Mouse (Mus musculus) left cerebral cortex, adult 2 months (tissue): Measurements from ENCODE around the gene Fryl. TPM values are rescaled to one million over a fixed set of nuclear protein-coding genes. Genes with fewer than 3 reads are reported as not detected.

Source experiments
- DNase-seq, 2 experiments: peaks; one replicate each; pipeline ENCODE4 v3.0.0; 2021 to 2022; ENCODE audit warnings: low spot score in 2 of 2, mixed read lengths in 1 of 2; ENCODE audit errors: extremely low spot score in 1 of 2
- H3K27ac ChIP-seq: fragments of 200-600 bp; 2 replicates; pipeline ENCODE4 v1.8.1; 2022
- H3K4me3 ChIP-seq: fragments of 200-600 bp; 2 replicates; pipeline ENCODE4 v1.8.1; 2022
- CTCF ChIP-seq: fragments of 200-600 bp; IDR thresholded peaks from 2 replicates; pipeline ENCODE4 v1.8.1; 2022; ENCODE audit warnings: antibody characterized with exemption, mild to moderate bottlenecking, moderate library complexity
- intact Hi-C: fragments of 180-260 bp; cut with DNase I; formaldehyde crosslinking; loops from one replicate; pipeline ENCODE4 v1.15.1; 2025
- total RNA-seq, 2 experiments: library from RNA; stranded (reverse); gene quantifications; 2 replicates each; pipeline ENCODE4 v1.2.3; 2021

Gene Fryl
- total RNA-seq, 2 experiments from 2014 or later = 62.7 to 81.6 TPM

- H3K4me3 ChIP-seq = peak overlapping the region; percentile 96
- no peak for TF ChIP-seq CTCF
- DNase-seq = no peak
- intact Hi-C loops = loop anchor here (2.0 to 5.0 kb wide), 3 partner anchors 32 to 122 kb away; partner anchors contain the start of gene Ociad1
- peak overlapping the region; percentile 40; the same call in 1 of the 2 replicates for H3K27ac ChIP-seq
These were observed 1.8 kb downstream of the Fryl start for GRCm38 (mm10) chr5:73254660-73255059.

GRCm38 (mm10) chr5:73252739-73253138 lies 3.7 kb downstream of the Fryl start:
- DNase-seq = no peak
- Histone ChIP-seq H3K27ac (no peak overlapping the region), H3K4me3 (no peak overlapping the region)
- no peak for TF ChIP-seq CTCF
- intact Hi-C loops = no loop called here

- no peak for DNase-seq
- intact Hi-C loops = no loop called here
- H3K4me3 ChIP-seq = no peak overlapping the region
- H3K27ac ChIP-seq = no peak overlapping the region
- TF ChIP-seq CTCF = no peak
These were observed 7.1 kb downstream of the Fryl start for GRCm38 (mm10) chr5:73249341-73249740.

- H3K4me3 ChIP-seq = no peak overlapping the region
- H3K27ac ChIP-seq = no peak overlapping the region
- intact Hi-C loops = no loop called here
- DNase-seq = no peak
- TF ChIP-seq CTCF = no peak
These were observed 8.2 kb downstream of the Fryl start for GRCm38 (mm10) chr5:73248211-73248610.

GRCm38 (mm10) chr5:73246414-73246813 lies 10.0 kb downstream of the Fryl start:
- no peak overlapping the region for H3K4me3 ChIP-seq
- intact Hi-C loops = no loop called here
- no peak for DNase-seq
- no peak overlapping the region for H3K27ac ChIP-seq
- no peak for TF ChIP-seq CTCF

- intact Hi-C loops = no loop called here
- no peak overlapping the region for H3K27ac ChIP-seq
- no peak overlapping the region for H3K4me3 ChIP-seq
- DNase-seq = no peak
- TF ChIP-seq CTCF = no peak
These were observed 12.0 kb downstream of the Fryl start for GRCm38 (mm10) chr5:73244403-73244802.

GRCm38 (mm10) chr5:73241966-73242365 lies 14.5 kb downstream of the Fryl start:
- no peak overlapping the region for H3K27ac ChIP-seq
- intact Hi-C loops = no loop called here
- no peak overlapping the region for H3K4me3 ChIP-seq
- TF ChIP-seq CTCF = no peak
- DNase-seq = no peak

- intact Hi-C loops = no loop called here
- no peak overlapping the region for H3K27ac ChIP-seq
- no peak overlapping the region for H3K4me3 ChIP-seq
- DNase-seq = no peak
- TF ChIP-seq CTCF = no peak
These were observed 15.1 kb downstream of the Fryl start for GRCm38 (mm10) chr5:73241332-73241731.

DNA sequence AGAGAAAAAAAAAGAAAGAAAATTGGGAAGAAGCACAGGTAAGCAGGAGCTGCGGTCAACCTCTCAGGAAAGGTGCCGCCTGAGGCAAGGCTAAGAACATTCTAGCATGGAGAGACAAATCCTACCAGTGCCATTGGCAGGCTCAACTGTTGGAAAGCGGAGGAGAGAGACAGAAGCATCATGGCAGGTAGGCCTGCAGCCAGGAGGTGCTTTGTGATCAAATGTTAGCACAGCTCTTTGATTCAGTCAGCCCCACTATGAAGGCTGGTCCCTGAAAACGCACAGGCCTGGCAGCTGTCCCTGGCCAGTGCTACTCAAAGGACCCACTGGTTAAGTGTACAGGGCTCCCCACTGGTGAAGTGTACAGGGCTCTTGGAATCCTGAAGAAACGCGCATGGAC lies 16.0 kb downstream of the Fryl start:
- no peak overlapping the region for H3K4me3 ChIP-seq
- intact Hi-C loops = no loop called here
- no peak for TF ChIP-seq CTCF
- no peak overlapping the region for H3K27ac ChIP-seq
- no peak for DNase-seq

DNA sequence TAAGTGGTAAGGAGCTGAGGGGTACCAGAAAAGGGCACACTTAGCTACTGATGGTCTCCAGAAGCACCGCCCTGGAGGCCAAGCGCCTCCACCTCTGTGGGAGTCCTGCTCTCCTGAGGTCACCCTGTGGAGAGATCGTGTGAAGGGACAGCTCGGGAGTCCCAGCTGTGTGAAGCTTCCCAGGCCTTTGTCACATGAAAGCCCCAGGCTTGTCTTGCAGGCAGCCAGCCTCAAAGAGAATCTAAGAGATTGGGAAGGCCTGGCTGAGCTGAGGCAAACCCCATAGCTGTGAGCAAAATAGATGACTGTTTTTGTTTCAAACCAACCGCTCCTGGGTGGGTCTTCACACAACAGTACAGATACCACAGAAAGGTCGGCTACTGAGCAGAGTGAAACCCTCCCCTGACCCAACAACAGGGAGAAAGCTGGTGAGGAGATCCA lies 19.5 kb downstream of the Fryl start:
- intact Hi-C loops = no loop called here
- no peak for DNase-seq
- no peak overlapping the region for H3K27ac ChIP-seq
- no peak overlapping the region for H3K4me3 ChIP-seq
- TF ChIP-seq CTCF = no peak

DNA sequence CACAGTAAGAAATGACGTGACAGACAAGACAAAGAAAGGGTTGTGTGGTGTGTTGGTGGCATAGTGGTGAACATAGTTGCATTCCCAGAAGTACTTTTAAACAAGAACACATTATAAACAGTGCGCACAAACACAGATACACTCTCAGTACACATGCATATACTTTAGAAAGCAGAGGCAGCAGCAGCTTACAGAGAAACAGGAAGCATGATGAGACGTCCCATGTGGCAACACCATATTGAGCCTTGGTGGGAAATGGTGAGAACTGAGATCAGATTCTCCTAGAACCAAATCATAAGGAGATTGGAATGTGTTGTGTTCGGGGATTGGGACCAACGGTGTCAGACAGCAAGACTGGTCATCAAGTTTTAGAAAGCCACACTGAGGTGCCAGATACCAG lies 21.2 kb downstream of the Fryl start:
- Histone ChIP-seq H3K4me3 (no peak overlapping the region), H3K27ac (no peak overlapping the region)
- no peak for TF ChIP-seq CTCF
- intact Hi-C loops = no loop called here
- no peak for DNase-seq

DNA sequence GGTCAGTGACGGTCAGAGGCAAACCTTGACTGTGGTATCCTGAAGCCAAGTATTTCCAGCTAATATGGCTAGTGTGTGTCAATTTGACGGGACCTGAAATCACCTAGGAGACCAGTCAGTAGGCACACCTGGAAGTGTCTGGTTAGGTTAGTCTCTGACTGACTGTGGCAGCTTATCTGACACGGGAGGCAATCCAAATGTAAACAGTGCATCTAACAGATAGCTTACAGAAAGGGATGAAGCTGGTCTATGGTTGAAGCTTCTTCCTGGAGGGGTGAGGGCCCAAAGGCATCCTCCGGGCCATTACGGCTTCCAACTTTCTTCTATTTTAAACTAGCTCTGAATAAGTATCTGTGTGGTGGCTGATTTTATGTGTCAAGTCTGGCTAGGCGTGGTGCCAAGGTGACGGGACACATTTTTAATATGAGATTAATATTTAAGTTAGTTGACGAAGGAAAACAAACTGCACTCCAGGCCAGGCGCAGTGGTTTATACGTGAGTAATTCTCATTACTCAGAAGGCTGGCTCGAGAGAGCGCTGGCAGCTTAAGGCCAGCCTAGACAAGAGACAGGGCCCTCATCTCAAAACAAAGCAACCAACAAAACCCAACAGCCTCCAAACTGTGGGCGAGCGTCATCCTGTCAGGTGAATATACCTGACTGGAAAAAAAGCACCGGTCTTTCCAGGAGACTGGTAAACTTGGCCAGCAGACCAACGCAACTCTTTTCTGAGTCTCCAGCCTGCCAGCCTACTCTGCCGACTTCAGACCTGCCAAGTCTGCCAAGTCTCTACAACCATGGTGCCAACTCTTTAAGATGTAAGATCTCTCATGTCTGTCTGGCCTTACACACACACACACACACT lies 23.2 kb downstream of the Fryl start:
- TF ChIP-seq CTCF = no peak
- no peak for DNase-seq
- Histone ChIP-seq H3K4me3 (no peak overlapping the region), H3K27ac (no peak overlapping the region)
- intact Hi-C loops = no loop called here

- no peak for TF ChIP-seq CTCF
- DNase-seq = no peak
- intact Hi-C loops = no loop called here
These were observed 24.2 kb downstream of the Fryl start for GRCm38 (mm10) chr5:73232267-73232666.

More at GRCm38 (mm10) chr5:73232267-73232666, 24.2 kb downstream of the Fryl start:
- H3K4me3 ChIP-seq = no peak overlapping the region
- no peak overlapping the region for H3K27ac ChIP-seq
